Mouse (Mus musculus) layer of hippocampus, adult 9-11 months (tissue): ENCODE data around the gene Fam234b.

Experiments used
- DNase-seq: peaks from one replicate; pipeline ENCODE4 v3.0.0; 2022

Fam234b gene

DNA sequence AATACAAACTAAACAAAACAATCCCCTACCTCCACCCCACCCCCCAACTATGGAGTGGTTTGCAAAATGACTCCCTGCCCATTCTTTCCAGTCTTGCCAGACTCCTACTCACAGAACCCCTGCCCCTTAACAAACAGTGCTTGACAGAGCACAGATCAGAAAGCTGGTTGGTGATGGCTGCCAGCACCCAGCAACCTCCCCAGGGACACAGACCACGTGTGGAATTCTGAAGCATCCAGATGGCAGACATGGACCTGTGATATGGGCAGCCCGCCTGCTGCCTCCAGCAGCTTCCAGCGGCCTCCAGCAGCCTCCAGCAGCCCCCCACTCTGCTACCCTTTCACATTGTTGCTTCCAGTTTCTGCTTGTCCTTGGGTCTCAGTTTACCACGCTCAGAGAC is 77.5 kb downstream of the Fam234b start:
- DNase-seq, result no peak

DNA sequence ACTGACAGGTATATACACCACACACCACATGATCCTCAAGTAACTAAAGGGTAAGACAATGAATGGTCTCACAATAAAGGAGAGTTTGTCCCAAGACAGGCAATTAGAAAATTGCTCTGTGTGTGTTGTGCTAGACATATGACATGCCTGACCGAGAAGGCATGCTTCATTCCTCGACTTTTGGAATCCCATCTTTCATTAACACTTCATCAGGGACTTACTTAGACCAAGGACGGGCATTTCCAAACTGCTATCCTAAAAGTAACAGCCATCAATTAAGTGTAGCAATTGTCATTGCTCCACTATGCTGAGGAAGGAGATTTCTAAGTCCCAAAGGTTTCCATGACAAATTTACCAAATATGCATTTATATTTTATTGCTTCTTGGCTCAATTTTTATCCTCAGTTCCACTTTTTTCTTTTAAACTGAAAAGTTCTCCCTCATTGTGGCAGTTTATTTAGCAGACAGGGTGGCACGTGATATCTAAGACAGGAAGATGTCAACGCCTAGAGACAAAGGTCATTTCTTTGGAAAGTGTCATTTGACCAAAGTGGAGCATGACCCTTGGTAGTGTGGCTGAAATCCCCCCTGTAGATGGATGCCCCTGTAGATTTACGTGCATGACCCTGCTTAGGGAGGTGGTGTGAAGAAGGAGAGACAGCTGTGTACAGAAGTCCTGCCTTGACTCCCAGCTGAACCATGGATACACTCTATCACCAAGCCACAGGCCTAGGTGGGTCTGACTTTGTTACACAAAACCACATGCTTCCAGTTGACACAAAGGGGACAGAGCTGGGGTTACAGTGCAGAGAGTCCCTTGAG is 78.9 kb downstream of the Fam234b start:
- DNase-seq, result no peak

DNA sequence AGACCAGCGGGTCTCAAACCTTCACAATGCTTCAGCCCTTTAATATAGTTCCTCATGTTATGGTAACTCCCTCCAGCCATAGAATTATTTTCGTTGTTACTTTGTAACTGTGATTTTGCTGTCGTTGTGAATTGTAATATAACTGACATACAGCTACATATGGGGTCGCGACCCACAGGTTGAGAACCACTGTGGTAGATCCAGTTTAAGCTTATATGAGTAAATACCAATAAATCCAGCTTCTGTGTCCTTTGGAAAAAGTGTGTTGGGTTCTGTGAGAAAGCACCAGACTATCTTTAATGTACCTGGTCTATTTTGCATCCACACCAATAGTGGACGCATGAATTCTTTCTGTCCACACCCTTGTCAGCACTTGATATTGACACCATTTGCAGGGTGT is 80.5 kb downstream of the Fam234b start:
- no peak for DNase-seq

DNA sequence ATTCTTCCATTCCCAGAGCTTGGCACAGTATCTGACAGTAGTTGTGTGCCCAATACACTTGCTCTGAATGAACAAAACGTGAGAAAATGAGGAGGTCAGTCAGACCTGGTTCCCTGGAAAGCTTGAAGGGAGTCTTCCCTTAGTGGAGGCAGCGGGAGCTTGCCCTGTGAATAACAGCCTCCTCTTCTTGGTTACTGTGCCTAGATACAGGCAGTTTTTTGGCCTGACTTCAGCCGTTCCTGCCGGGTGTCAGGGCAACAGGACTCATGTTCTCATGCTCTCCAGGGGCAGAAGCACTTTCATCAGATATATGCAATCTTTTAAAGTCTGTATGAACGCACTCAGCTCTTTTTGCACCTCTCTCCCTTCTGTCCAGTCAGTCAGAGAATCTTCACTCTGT is 81.5 kb downstream of the Fam234b start:
- DNase-seq, result no peak

DNA sequence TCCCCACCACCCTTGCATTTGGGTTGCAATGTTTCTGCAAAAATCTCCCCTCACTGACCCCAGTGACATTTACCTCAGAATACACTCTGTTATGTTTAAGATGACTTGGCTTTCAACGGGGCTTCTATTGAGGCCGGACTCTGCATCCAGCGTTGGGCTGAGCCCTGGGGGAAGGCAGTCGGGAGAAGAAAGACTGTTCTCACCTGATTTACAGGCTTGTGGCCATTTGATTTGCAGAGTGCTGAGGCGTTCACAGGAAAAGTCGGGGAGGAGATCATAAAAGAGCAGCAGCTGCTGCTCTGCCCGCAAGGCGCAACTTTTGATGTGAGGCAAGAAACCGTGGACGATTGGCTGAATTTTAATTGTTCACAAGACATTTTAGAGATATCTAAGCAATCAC is 82.1 kb downstream of the Fam234b start:
- DNase-seq, result no peak

DNA sequence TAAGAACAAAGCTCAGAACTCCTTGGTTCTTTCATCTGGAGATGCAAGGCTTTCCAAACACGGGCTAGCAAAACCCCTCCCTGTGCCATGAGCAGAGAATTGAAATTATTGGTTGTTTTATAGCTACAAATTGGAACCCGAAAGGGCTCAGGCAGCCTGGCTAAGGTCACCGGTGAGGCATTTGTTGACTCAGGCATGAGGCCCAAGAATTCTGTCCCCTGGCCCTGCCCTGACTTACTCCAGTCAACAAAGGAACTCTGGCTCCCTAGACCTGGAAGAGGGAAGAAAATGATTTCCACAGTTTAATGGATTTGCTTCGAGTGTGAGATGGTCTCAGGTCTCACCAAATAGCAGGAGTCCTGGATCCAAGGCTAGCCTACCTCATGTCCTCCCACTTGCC is 94.6 kb downstream of the Fam234b start:
- no peak for DNase-seq

DNA sequence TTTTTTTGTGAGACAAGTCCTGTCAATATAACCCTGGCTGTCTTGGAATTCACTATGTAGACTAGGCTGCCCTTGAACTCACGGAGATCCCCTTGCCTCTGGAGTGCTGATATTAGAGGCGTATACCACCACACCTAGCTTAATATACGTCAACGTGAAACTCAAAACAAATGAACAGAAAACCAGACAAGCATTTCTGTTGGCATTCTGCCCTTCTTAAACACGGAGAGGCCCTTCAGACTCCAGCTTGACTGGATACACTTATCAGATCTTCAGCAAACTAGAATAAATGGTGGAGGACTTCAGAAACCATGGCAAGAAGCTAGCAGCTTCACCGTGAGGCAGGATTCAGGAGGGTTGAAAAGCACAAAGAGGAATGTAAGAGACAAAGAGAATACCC is 96.4 kb downstream of the Fam234b start:
- no peak for DNase-seq
